Mouse (Mus musculus) heart, embryonic 14.5 days (tissue): ENCODE data around the gene Prl2c1. TPM values are rescaled to one million over a fixed set of nuclear protein-coding genes. Genes with fewer than 3 reads are reported as not detected.
"Not testable (repeated sequence)": the region's sequence is repeated elsewhere in the genome, so short reads cannot be mapped to it uniquely, and the experiment has no call there.

Source experiments
- ATAC-seq: fragments of 200-750 bp; cut with Nextera tagmentation; 2 replicates; pipeline ENCODE4 v1.8.0; 2017; ENCODE audit warnings: low read depth, moderate TSS enrichment; ENCODE audit not compliant: insufficient number of reproducible peaks, insufficient read depth, low FRiP score
- H3K27ac ChIP-seq, 2 experiments: fragments of 200-500 bp in 1 of 2; fragments of 300-500 bp in 1 of 2; sonication (generic) in 1 of 2; replicated peaks in 1 of 2; 2 replicates each; pipeline ENCODE4 v1.5.1; 2012 to 2014; ENCODE audit warnings: low read depth in 2 of 2, low read length in 2 of 2, control low read depth in 1 of 2, mild to moderate bottlenecking in 1 of 2, mixed read lengths in 1 of 2; ENCODE audit not compliant: control insufficient read depth in 1 of 2, insufficient read depth in 1 of 2
- H3K27me3 ChIP-seq: fragments of 300-500 bp; sonication (generic); 2 replicates; pipeline ENCODE4 v1.6.1; 2014; ENCODE audit warnings: mild to moderate bottlenecking, low read length, control low read depth; ENCODE audit not compliant: control insufficient read depth, insufficient read depth
- H3K36me3 ChIP-seq: fragments of 300-500 bp; sonication (generic); 2 replicates; pipeline ENCODE4 v1.6.1; 2014; ENCODE audit warnings: mild to moderate bottlenecking, control low read depth, low read length, mixed read lengths; ENCODE audit not compliant: control insufficient read depth, insufficient read depth
- H3K4me1 ChIP-seq, 2 experiments: fragments of 200-500 bp in 1 of 2; fragments of 300-500 bp in 1 of 2; sonication (generic) in 1 of 2; 2 replicates each; pipeline ENCODE4 v1.6.1; 2012 to 2014; ENCODE audit warnings: low read length in 2 of 2, control low read depth in 1 of 2, mixed read lengths in 1 of 2; ENCODE audit not compliant: control insufficient read depth in 2 of 2, insufficient read depth in 2 of 2
- H3K4me2 ChIP-seq: fragments of 300-500 bp; sonication (generic); 2 replicates; pipeline ENCODE4 v1.6.1; 2014; ENCODE audit warnings: mild to moderate bottlenecking, low read length
- H3K4me3 ChIP-seq, 2 experiments: fragments of 200-500 bp in 1 of 2; fragments of 300-500 bp in 1 of 2; sonication (generic) in 1 of 2; 2 replicates each; pipeline ENCODE4 v1.5.1; 2012 to 2014; ENCODE audit warnings: low read length in 2 of 2, mild to moderate bottlenecking in 2 of 2, control low read depth in 1 of 2, low read depth in 1 of 2, moderate library complexity in 1 of 2; ENCODE audit not compliant: control insufficient read depth in 1 of 2, insufficient read depth in 1 of 2
- H3K9ac ChIP-seq: fragments of 300-500 bp; sonication (generic); 2 replicates; pipeline ENCODE4 v1.6.1; 2014; ENCODE audit warnings: mild to moderate bottlenecking, low read length
- H3K9me3 ChIP-seq: fragments of 300-500 bp; sonication (generic); 2 replicates; pipeline ENCODE4 v1.6.1; 2016; ENCODE audit warnings: low read length, control low read depth; ENCODE audit not compliant: control insufficient read depth
- WGBS: fragments of 180-500 bp; shearing (Covaris S2); extraction: QIAGEN DNeasy Blood & Tissue Kit; methylation state at CpG from one replicate; pipeline ENCODE4 v1.1.7; 2014; 5-methylcytosine and 5-hydroxymethylcytosine counted together
- polyA plus RNA-seq: library from polyadenylated mRNA; unstranded; fragments of >200 nt; fragmentation: Nextera tagmentation; extraction: Ambion mirVana; gene quantifications from 2 replicates; pipeline ENCODE4 v1.2.1, GENCODE M21; 2014

The Prl2c1 gene
- not detected in 2 replicates for polyA plus RNA-seq

- Histone ChIP-seq H3K36me3 (no peaks in the 10 kb centered on the region), H3K27me3 (no peaks in the 10 kb centered on the region), H3K27ac (no peak within 1 kb of the TSS), H3K4me1 (no peaks in the 10 kb centered on the region), H3K9ac (no peak within 1 kb of the TSS), H3K4me2 (no peak within 1 kb of the TSS), H3K9me3 (no peaks in the 10 kb centered on the region), H3K4me3 (no peak within 1 kb of the TSS)
- WGBS, result 82% methylated on average over 3 of the region's 3 CpGs
- no peak for ATAC-seq
Measured at GRCm38 (mm10) chr13:27849042-27849441, at the start of gene Prl2c1. Prl2c1 (plus strand) TSS chr13:27849342.

- Histone ChIP-seq H3K4me1 (no peaks in the 10 kb centered on the region), H3K4me2 (no peak within 1 kb of the TSS), H3K9ac (no peak within 1 kb of the TSS), H3K4me3 (no peak within 1 kb of the TSS), H3K27ac (no peak within 1 kb of the TSS), H3K36me3 (no peaks in the 10 kb centered on the region), H3K27me3 (no peaks in the 10 kb centered on the region), H3K9me3 (no peaks in the 10 kb centered on the region)
- ATAC-seq, result no peak
- 69% methylated on average over 1 of the region's 1 CpGs for WGBS
Measured at GRCm38 (mm10) chr13:27801354-27801753, 47.8 kb upstream of the Prl2c1 start, which contains the start of gene Prl2a1. Prl2a1 (plus strand) TSS chr13:27801654.

GRCm38 (mm10) chr13:27802765-27803164 is 46.4 kb upstream of the Prl2c1 start:
- Histone ChIP-seq H3K36me3 (no peaks in the 10 kb centered on the region), H3K27ac (no peak overlapping the region), H3K4me3 (no peak overlapping the region), H3K9me3 (no peaks in the 10 kb centered on the region), H3K4me1 (no peaks in the 10 kb centered on the region), H3K9ac (no peak overlapping the region), H3K4me2 (no peak overlapping the region), H3K27me3 (no peaks in the 10 kb centered on the region)
- WGBS, result 83% methylated on average over 1 of the region's 1 CpGs
- ATAC-seq, result no peak

GRCm38 (mm10) chr13:27904236-27904635 is 55.1 kb downstream of the Prl2c1 start:
- WGBS, result 79% methylated on average over 2 of the region's 2 CpGs
- not testable (repeated sequence) for H3K4me1 ChIP-seq, H3K36me3 ChIP-seq, H3K27ac ChIP-seq, H3K4me3 ChIP-seq, H3K9me3 ChIP-seq, ATAC-seq, H3K27me3 ChIP-seq, H3K4me2 ChIP-seq, H3K9ac ChIP-seq

Other genes starting within 250 kb of the Prl2c1 start
- not detected in 2 replicates for gene Prl7b1, start 238.8 kb upstream of the Prl2c1 start, polyA plus RNA-seq
- not detected in 2 replicates for gene Prl7a1, start 206.8 kb upstream of the Prl2c1 start, polyA plus RNA-seq
- not detected in 2 replicates for gene Prl7a2, start 181.3 kb upstream of the Prl2c1 start, polyA plus RNA-seq
- not detected in 2 replicates for gene Prl7d1, start 132.6 kb upstream of the Prl2c1 start, polyA plus RNA-seq
- gene Prl7c1, start 68.5 kb upstream of the Prl2c1 start, polyA plus RNA-seq, result not detected in 2 replicates
- gene Prl2a1, start 47.7 kb upstream of the Prl2c1 start, polyA plus RNA-seq, result not detected in 2 replicates
- gene Prl4a1, start 166.9 kb downstream of the Prl2c1 start, polyA plus RNA-seq, result not detected in 2 replicates